Mouse (Mus musculus) liver, embryonic 14.5 days (tissue): ENCODE measurements around the gene Sec61g. TPM values are rescaled to one million over a fixed set of nuclear protein-coding genes. Genes with fewer than 3 reads are reported as not detected.
A peak's percentile ranks its signal among the peaks of the same experiment; 100 is the strongest.

Source experiments
- ATAC-seq: fragments of 200-750 bp; cut with Nextera tagmentation; 2 replicates; pipeline ENCODE4 v1.8.0; 2017; ENCODE audit warnings: moderate number of reproducible peaks, mild to moderate bottlenecking, moderate library complexity; ENCODE audit not compliant: insufficient read depth
- DNase-seq, 3 experiments: peaks; one replicate each; pipeline ENCODE4 v3.0.0-alpha.2; 2012 to 2013; ENCODE audit warnings: low read depth in 3 of 3, low spot score in 3 of 3
- H3K27ac ChIP-seq: fragments of 300-500 bp; sonication (generic); 2 replicates; pipeline ENCODE4 v1.5.1; 2014; ENCODE audit warnings: moderate library complexity, mild to moderate bottlenecking, control low read depth, inconsistent platforms
- H3K27me3 ChIP-seq: fragments of 300-500 bp; sonication (generic); 2 replicates; pipeline ENCODE4 v1.6.1; 2014; ENCODE audit warnings: mild to moderate bottlenecking, low read length, moderate library complexity; ENCODE audit not compliant: control insufficient read depth, insufficient read depth
- H3K36me3 ChIP-seq: fragments of 300-500 bp; sonication (generic); replicated peaks from 2 replicates; pipeline ENCODE4 v1.6.1; 2014; ENCODE audit warnings: low read depth; ENCODE audit not compliant: control insufficient read depth, insufficient read depth
- H3K4me1 ChIP-seq, 2 experiments: fragments of 200-500 bp in 1 of 2; fragments of 300-500 bp in 1 of 2; sonication (generic) in 1 of 2; replicated peaks; 2 replicates each; pipeline ENCODE4 v1.6.1; 2012 to 2014; ENCODE audit warnings: antibody characterized with exemption in 1 of 2, inconsistent platforms in 1 of 2, low read length in 1 of 2; ENCODE audit not compliant: control insufficient read depth in 2 of 2, insufficient read depth in 2 of 2
- H3K4me2 ChIP-seq: fragments of 300-500 bp; sonication (generic); 2 replicates; pipeline ENCODE4 v1.6.1; 2014; ENCODE audit warnings: low read depth, mild to moderate bottlenecking, control low read depth, moderate library complexity
- H3K4me3 ChIP-seq, 2 experiments: fragments of 200-500 bp in 1 of 2; fragments of 300-500 bp in 1 of 2; sonication (generic) in 1 of 2; 2 replicates each; pipeline ENCODE4 v1.5.1; 2012 to 2014; ENCODE audit warnings: low read depth in 2 of 2, low read length in 2 of 2, mild to moderate bottlenecking in 2 of 2, control low read depth in 1 of 2, inconsistent platforms in 1 of 2, moderate library complexity in 1 of 2; ENCODE audit not compliant: insufficient read depth in 1 of 2
- H3K9ac ChIP-seq: fragments of 300-500 bp; sonication (generic); replicated peaks from 2 replicates; pipeline ENCODE4 v1.6.1; 2014; ENCODE audit warnings: mild to moderate bottlenecking, control low read depth, moderate library complexity
- H3K9me3 ChIP-seq: fragments of 300-500 bp; sonication (generic); 2 replicates; pipeline ENCODE4 v1.6.1; 2016; ENCODE audit warnings: low read length, mixed read lengths; ENCODE audit not compliant: control insufficient read depth
- CTCF ChIP-seq: IDR thresholded peaks from 2 replicates; pipeline ENCODE4 v1.5.1; 2016; ENCODE audit warnings: antibody characterized with exemption, low read depth, control low read depth
- EP300 ChIP-seq: IDR thresholded peaks from 2 replicates; pipeline ENCODE4 v1.6.1; 2016; ENCODE audit warnings: antibody characterized with exemption, low read depth
- WGBS: fragments of 180-500 bp; shearing (Covaris S2); extraction: QIAGEN DNeasy Blood & Tissue Kit; methylation state at CpG from one replicate; pipeline ENCODE4 v1.1.7; 2014; ENCODE audit not compliant: insufficient replicate concordance; 5-methylcytosine and 5-hydroxymethylcytosine counted together
- polyA plus RNA-seq, 2 experiments: library from polyadenylated mRNA; depleted of rRNA in 1 of 2; stranded (reverse) in 1 of 2; unstranded in 1 of 2; fragments of >200 nt; fragmentation: Nextera tagmentation in 1 of 2; extraction: Ambion mirVana in 1 of 2; gene quantifications; 2 replicates each; pipeline versions ENCODE4 v1.2.1 to v1.2.3; 2012 to 2014

Gene Sec61g
- polyA plus RNA-seq (2012; rRNA removed), result 26.2 and 45.7 TPM in 2 replicates
- polyA plus RNA-seq (2014; fragmentation: Nextera tagmentation; extraction: Ambion mirVana), result 33.0 and 33.7 TPM in 2 replicates

GRCm38 (mm10) chr11:16508052-16508654, at the start of gene Sec61g:
Sec61g (minus strand) TSS chr11:16508484.
- Histone ChIP-seq H3K4me2 (peak within 1 kb of the TSS; percentile 88), H3K27me3 (no peaks in the 10 kb centered on the region), H3K4me1 (peaks cover 19 to 25% of the 10 kb centered on the region in 2 experiments), H3K27ac (peak within 1 kb of the TSS; percentile 46), H3K9ac (peak within 1 kb of the TSS; percentile 98), H3K4me3 (peak within 1 kb of the TSS; percentile 93 to 95), H3K9me3 (no peaks in the 10 kb centered on the region), H3K36me3 (peaks cover 26% of the 10 kb centered on the region)
- DNase-seq (peak; percentile 85 to 87 (median 86)), ATAC-seq (peak; percentile 90)
- under 1% methylated on average over 35 of the region's 35 CpGs for WGBS
- no peak for TF ChIP-seq CTCF
- no peak for TF ChIP-seq EP300

GRCm38 (mm10) chr11:16546421-16547163, 38.3 kb upstream of the Sec61g start:
- DNase-seq, result no peak

GRCm38 (mm10) chr11:16537379-16537778, 29.1 kb upstream of the Sec61g start:
- Histone ChIP-seq H3K4me2 (no peak overlapping the region), H3K9me3 (no peaks in the 10 kb centered on the region), H3K4me1 (0 out of 4 replicates have a peak, but pooled peaks cover 0 to 2% of the 10 kb centered on the region in 2 experiments), H3K27me3 (no peaks in the 10 kb centered on the region), H3K4me3 (no peak overlapping the region), H3K27ac (no peak overlapping the region), H3K36me3 (no peaks in the 10 kb centered on the region), H3K9ac (no peak overlapping the region)
- ATAC-seq (no peak), DNase-seq (no peak)
- TF ChIP-seq CTCF, result no peak
- no peak for TF ChIP-seq EP300
- 47% methylated on average over 1 of the region's 1 CpGs for WGBS

More at GRCm38 (mm10) chr11:16546421-16547163, 38.3 kb upstream of the Sec61g start:
- Histone ChIP-seq H3K36me3 (no peaks in the 10 kb centered on the region), H3K9me3 (no peaks in the 10 kb centered on the region), H3K4me3 (no peak overlapping the region), H3K9ac (no peak overlapping the region), H3K4me2 (no peak overlapping the region), H3K4me1 (no peaks in the 10 kb centered on the region), H3K27me3 (no peaks in the 10 kb centered on the region), H3K27ac (no peak overlapping the region)
- TF ChIP-seq CTCF, result no peak
- no peak for TF ChIP-seq EP300
- no peak for ATAC-seq
- 50% methylated on average over 5 of the region's 5 CpGs for WGBS

GRCm38 (mm10) chr11:16534582-16535553, 26.6 kb upstream of the Sec61g start:
- ATAC-seq (no peak), DNase-seq (no peak)
- Histone ChIP-seq H3K36me3 (no peaks in the 10 kb centered on the region), H3K4me1 (0 out of 4 replicates have a peak, but pooled peaks cover 0 to 2% of the 10 kb centered on the region in 2 experiments), H3K9ac (no peak overlapping the region), H3K4me2 (no peak overlapping the region), H3K4me3 (no peak overlapping the region), H3K27me3 (no peaks in the 10 kb centered on the region), H3K9me3 (no peaks in the 10 kb centered on the region), H3K27ac (no peak overlapping the region)
- WGBS, result 42% methylated on average over 5 of the region's 5 CpGs
- no peak for TF ChIP-seq CTCF
- no peak for TF ChIP-seq EP300
